ENCODE assay signal across 22 mouse cellular contexts in genomic region chr2:51058158-51058557, GRCm38 (mm10).
A peak's percentile ranks its signal among the peaks of the same experiment; 100 is the strongest.
DNase-seq lines count a peak whose midpoint lies in the region; ATAC-seq and TF ChIP-seq lines count a peak whose summit lies in the region.
"Had no signal": no experiment of that assay in that cellular context is flagged by ENCODE, and none has a peak within 500 bp of the region (broad histone marks: within the 10 kb centered on the region; RNA-seq: fewer than 3 reads in every experiment).

No protein-coding gene starts in this region.

- no peak for TF ChIP-seq POLR2A in heart, adult 2 months (IDR thresholded peaks at IDR 0.05; ENCODE audit: insufficient read depth, low read depth, low read length)

- H3K27ac ChIP-seq in forebrain, embryonic 12.5 days = no peak overlapping the region
- no peak overlapping the region for H3K27ac ChIP-seq in forebrain, embryonic 15.5 days (replicated peaks)
- H3K27ac ChIP-seq in heart, embryonic 12.5 days (ENCODE audit: poor library complexity, severe bottlenecking) = no peak overlapping the region
- H3K27ac ChIP-seq in heart, adult 2 months = no peak overlapping the region
- no peak overlapping the region for H3K27ac ChIP-seq in intestine, embryonic 14.5 days (ENCODE audit: low read depth)
- no peak overlapping the region for H3K27ac ChIP-seq in intestine, embryonic 16.5 days (ENCODE audit: low read length)
- no peak overlapping the region for H3K27ac ChIP-seq in midbrain, embryonic 11.5 days (ENCODE audit: low read depth, low read length)
- H3K27ac ChIP-seq in midbrain, embryonic 14.5 days (replicated peaks; ENCODE audit: low read depth, low read length) = no peak overlapping the region
- H3K27ac ChIP-seq: embryonic facial prominence, embryonic 10.5 days; hindbrain, embryonic 12.5 days; hindbrain, postnatal 0 days; intestine, embryonic 15.5 days had no signal

- DNase-seq in heart, adult 2 months = no peak
- DNase-seq in intestine, embryonic 14.5 days (ENCODE audit: low spot score) = peak; percentile 20
- no peak for DNase-seq in midbrain, embryonic 11.5 days (ENCODE audit: low spot score, missing footprints)
- no peak for DNase-seq in midbrain, embryonic 14.5 days
- DNase-seq: adrenal gland, adult 8-10 months; adrenal gland, postnatal 36 days; B cell, adult 2 months; cerebellum, adult 2 months; cerebellum, postnatal 10 days; gastrocnemius, postnatal 36 days; heart, postnatal 36 days had no signal

- H3K4me1 ChIP-seq in forebrain, embryonic 12.5 days = peaks cover 3% of the 10 kb centered on the region; the same call in 1 of the 2 replicates
- H3K4me1 ChIP-seq in forebrain, embryonic 15.5 days = peaks cover 4% of the 10 kb centered on the region; the same call in 1 of the 2 replicates
- H3K4me1 ChIP-seq in heart, embryonic 12.5 days (replicated peaks) = peaks cover 3% of the 10 kb centered on the region; the same call in 1 of the 2 replicates
- peaks cover 1% of the 10 kb centered on the region for H3K4me1 ChIP-seq in heart, adult 2 months (ENCODE audit: control insufficient read depth, insufficient read depth, low read length)
- H3K4me1 ChIP-seq in intestine, embryonic 14.5 days (replicated peaks; ENCODE audit: control insufficient read depth, insufficient read depth, low read length) = peaks cover 10% of the 10 kb centered on the region
- peaks cover 11% of the 10 kb centered on the region for H3K4me1 ChIP-seq in intestine, embryonic 16.5 days (ENCODE audit: control insufficient read depth, insufficient read depth, low read length)
- peaks cover 3% of the 10 kb centered on the region; the same call in 1 of the 2 replicates for H3K4me1 ChIP-seq in midbrain, embryonic 11.5 days (ENCODE audit: control insufficient read depth, insufficient read depth, low read length)
- no peaks in the 10 kb centered on the region; the same call in 1 of the 2 replicates for H3K4me1 ChIP-seq in midbrain, embryonic 14.5 days (ENCODE audit: control insufficient read depth, insufficient read depth, low read length)

- H3K79me2 ChIP-seq in heart, adult 2 months (replicated peaks; ENCODE audit: control insufficient read depth, insufficient read depth, low read length) = no peaks in the 10 kb centered on the region

- no peaks in the 10 kb centered on the region for H3K36me3 ChIP-seq in forebrain, embryonic 12.5 days (replicated peaks)
- H3K36me3 ChIP-seq in forebrain, embryonic 15.5 days = no peaks in the 10 kb centered on the region
- no peaks in the 10 kb centered on the region for H3K36me3 ChIP-seq in heart, embryonic 12.5 days
- H3K36me3 ChIP-seq in heart, adult 2 months (ENCODE audit: control insufficient read depth, insufficient read depth, low read length) = no peaks in the 10 kb centered on the region
- H3K36me3 ChIP-seq in intestine, embryonic 14.5 days (ENCODE audit: control insufficient read depth, insufficient read depth, low read length) = no peaks in the 10 kb centered on the region
- H3K36me3 ChIP-seq in intestine, embryonic 16.5 days (ENCODE audit: control insufficient read depth, insufficient read depth, low read length) = no peaks in the 10 kb centered on the region
- H3K36me3 ChIP-seq in midbrain, embryonic 11.5 days (ENCODE audit: control insufficient read depth, insufficient read depth, low read length) = no peaks in the 10 kb centered on the region
- no peaks in the 10 kb centered on the region for H3K36me3 ChIP-seq in midbrain, embryonic 14.5 days (ENCODE audit: control insufficient read depth, insufficient read depth, low read length)
- H3K36me3 ChIP-seq: embryonic facial prominence, embryonic 10.5 days; G1E; hindbrain, embryonic 12.5 days; intestine, embryonic 15.5 days had no signal

- no peaks in the 10 kb centered on the region for H3K27me3 ChIP-seq in forebrain, embryonic 12.5 days
- no peaks in the 10 kb centered on the region for H3K27me3 ChIP-seq in forebrain, embryonic 15.5 days
- H3K27me3 ChIP-seq in heart, embryonic 12.5 days (replicated peaks) = no peaks in the 10 kb centered on the region
- no peaks in the 10 kb centered on the region for H3K27me3 ChIP-seq in heart, adult 2 months (ENCODE audit: control insufficient read depth, insufficient read depth, low read length)
- no peaks in the 10 kb centered on the region for H3K27me3 ChIP-seq in intestine, embryonic 14.5 days (replicated peaks; ENCODE audit: control insufficient read depth, insufficient read depth, low read length)
- no peaks in the 10 kb centered on the region for H3K27me3 ChIP-seq in intestine, embryonic 16.5 days (replicated peaks; ENCODE audit: control insufficient read depth, insufficient read depth, low read length)
- H3K27me3 ChIP-seq in midbrain, embryonic 11.5 days (ENCODE audit: control insufficient read depth, insufficient read depth, low read length) = no peaks in the 10 kb centered on the region
- no peaks in the 10 kb centered on the region for H3K27me3 ChIP-seq in midbrain, embryonic 14.5 days (ENCODE audit: control insufficient read depth, insufficient read depth, low read length)
- H3K27me3 ChIP-seq: hindbrain, embryonic 12.5 days; intestine, embryonic 15.5 days had no signal

- TF ChIP-seq CTCF in heart, adult 2 months (IDR thresholded peaks at IDR 0.05) = no peak

- intact Hi-C loops in heart, adult 2 months (cut with DNase I) = no loop called here

- H3K4me3 ChIP-seq in forebrain, embryonic 12.5 days (replicated peaks) = no peak overlapping the region
- no peak overlapping the region for H3K4me3 ChIP-seq in forebrain, embryonic 15.5 days
- H3K4me3 ChIP-seq in heart, embryonic 12.5 days = no peak overlapping the region
- no peak overlapping the region for H3K4me3 ChIP-seq in heart, adult 2 months
- no peak overlapping the region for H3K4me3 ChIP-seq in intestine, embryonic 14.5 days (ENCODE audit: low read depth, low read length)
- H3K4me3 ChIP-seq in intestine, embryonic 16.5 days (ENCODE audit: low read length) = no peak overlapping the region
- no peak overlapping the region for H3K4me3 ChIP-seq in midbrain, embryonic 11.5 days (ENCODE audit: low read depth, low read length)
- H3K4me3 ChIP-seq in midbrain, embryonic 14.5 days (replicated peaks; ENCODE audit: low read depth, low read length) = no peak overlapping the region
- H3K4me3 ChIP-seq: embryonic facial prominence, embryonic 10.5 days; hindbrain, embryonic 12.5 days; intestine, embryonic 15.5 days had no signal

- no peak overlapping the region for H3K4me2 ChIP-seq in forebrain, embryonic 12.5 days
- no peak overlapping the region for H3K4me2 ChIP-seq in forebrain, embryonic 15.5 days (replicated peaks)
- no peak overlapping the region for H3K4me2 ChIP-seq in heart, embryonic 12.5 days
- H3K4me2 ChIP-seq in intestine, embryonic 14.5 days (ENCODE audit: low read length) = no peak overlapping the region
- no peak overlapping the region for H3K4me2 ChIP-seq in intestine, embryonic 16.5 days (ENCODE audit: low read depth, low read length)
- no peak overlapping the region for H3K4me2 ChIP-seq in midbrain, embryonic 11.5 days
- no peak overlapping the region for H3K4me2 ChIP-seq in midbrain, embryonic 14.5 days (ENCODE audit: low read length)
- H3K4me2 ChIP-seq: hindbrain, embryonic 12.5 days; intestine, embryonic 15.5 days had no signal

- no peaks in the 10 kb centered on the region for H3K9me3 ChIP-seq in forebrain, embryonic 12.5 days
- H3K9me3 ChIP-seq in forebrain, embryonic 15.5 days = no peaks in the 10 kb centered on the region
- H3K9me3 ChIP-seq in heart, embryonic 12.5 days (replicated peaks) = no peaks in the 10 kb centered on the region
- 0 out of 2 replicates have a peak, but pooled peaks cover 3% of the 10 kb centered on the region for H3K9me3 ChIP-seq in intestine, embryonic 14.5 days (ENCODE audit: control insufficient read depth, low read length)
- no peaks in the 10 kb centered on the region for H3K9me3 ChIP-seq in intestine, embryonic 16.5 days (ENCODE audit: control insufficient read depth, low read length)
- H3K9me3 ChIP-seq in midbrain, embryonic 11.5 days (ENCODE audit: control insufficient read depth, low read length) = peaks cover 2% of the 10 kb centered on the region; the same call in 1 of the 2 replicates
- no peaks in the 10 kb centered on the region for H3K9me3 ChIP-seq in midbrain, embryonic 14.5 days (ENCODE audit: control insufficient read depth, low read length)
- H3K9me3 ChIP-seq: embryonic facial prominence, embryonic 10.5 days; hindbrain, embryonic 12.5 days; intestine, embryonic 15.5 days had no signal

- TF ChIP-seq EP300 in heart, adult 2 months (IDR thresholded peaks at IDR 0.05; ENCODE audit: insufficient read depth, low read depth, low read length) = no peak

- 0 out of 2 replicates have a peak, but pooled peaks have one; percentile 46 for ATAC-seq in forebrain, embryonic 12.5 days (ENCODE audit: low FRiP score)
- ATAC-seq in forebrain, embryonic 15.5 days (replicated peaks) = no peak
- peak; percentile 53; the same call in 1 of the 2 replicates for ATAC-seq in heart, embryonic 12.5 days (ENCODE audit: insufficient number of reproducible peaks, low FRiP score)
- ATAC-seq in intestine, embryonic 14.5 days (replicated peaks; ENCODE audit: low FRiP score, low TSS enrichment, low read depth) = no peak
- ATAC-seq in intestine, embryonic 16.5 days = no peak
- peak; percentile 42; the same call in 1 of the 2 replicates for ATAC-seq in midbrain, embryonic 11.5 days (ENCODE audit: low FRiP score)
- ATAC-seq in midbrain, embryonic 14.5 days (ENCODE audit: low FRiP score, low TSS enrichment) = no peak
- ATAC-seq: CD4-positive, CD25-positive, alpha-beta regulatory T cell, adult 4 months; forebrain, embryonic 14.5 days; hindbrain, postnatal 0 days; intestine, embryonic 15.5 days had no signal

- WGBS in forebrain, embryonic 12.5 days = 77% methylated on average over 4 of the region's 4 CpGs
- 80% methylated on average over 4 of the region's 4 CpGs for WGBS in forebrain, embryonic 15.5 days
- WGBS in heart, embryonic 12.5 days = 48% methylated on average over 4 of the region's 4 CpGs
- WGBS in heart, adult 2 months = 85% methylated on average over 4 of the region's 4 CpGs
- WGBS in intestine, embryonic 14.5 days = 88% methylated on average over 4 of the region's 4 CpGs
- WGBS in intestine, embryonic 16.5 days = 87% methylated on average over 4 of the region's 4 CpGs
- WGBS in midbrain, embryonic 11.5 days = 70% methylated on average over 4 of the region's 4 CpGs
- 60% methylated on average over 4 of the region's 4 CpGs for WGBS in midbrain, embryonic 14.5 days

- no peak overlapping the region for H3K9ac ChIP-seq in forebrain, embryonic 12.5 days
- H3K9ac ChIP-seq in forebrain, embryonic 15.5 days (replicated peaks) = no peak overlapping the region
- no peak overlapping the region for H3K9ac ChIP-seq in heart, embryonic 12.5 days
- no peak overlapping the region for H3K9ac ChIP-seq in heart, adult 2 months (ENCODE audit: low read depth, low read length)
- H3K9ac ChIP-seq in intestine, embryonic 14.5 days (ENCODE audit: low read length) = no peak overlapping the region
- no peak overlapping the region for H3K9ac ChIP-seq in intestine, embryonic 16.5 days (ENCODE audit: low read depth, low read length)
- no peak overlapping the region for H3K9ac ChIP-seq in midbrain, embryonic 11.5 days (ENCODE audit: low read length)
- H3K9ac ChIP-seq in midbrain, embryonic 14.5 days (replicated peaks; ENCODE audit: low read length) = no peak overlapping the region
- H3K9ac ChIP-seq: hindbrain, embryonic 12.5 days; intestine, embryonic 15.5 days had no signal

Comparison
In these comparisons a context has a peak if more than half of its experiments do, and no peak if none do; other contexts are left out.
1. ATAC-seq: peak in forebrain, embryonic 12.5 days (single experiment), heart, embryonic 12.5 days (single experiment) and midbrain, embryonic 11.5 days (single experiment); none in forebrain, embryonic 15.5 days (single experiment), intestine, embryonic 14.5 days (single experiment), intestine, embryonic 16.5 days (single experiment) and midbrain, embryonic 14.5 days (single experiment).